Mouse (Mus musculus) frontal cortex, adult (tissue): Measurements from ENCODE around the gene Wnt6.
"Not testable (repeated sequence)": the region's sequence is repeated elsewhere in the genome, so short reads cannot be mapped to it uniquely, and the experiment has no call there.

Source experiments
- ATAC-seq: cut with Nextera tagmentation; 2 replicates; pipeline ENCODE4 v1.9.2; 2017; ENCODE audit warnings: mild to moderate bottlenecking, moderate library complexity, mixed read lengths; ENCODE audit not compliant: low TSS enrichment

Wnt6 gene

GRCm38 (mm10) chr1:74806360-74807311 is 34.9 kb downstream of the Wnt6 start:
- ATAC-seq = peak; percentile 20; the same call in 1 of the 2 replicates

GRCm38 (mm10) chr1:74807551-74808071 is 35.9 kb downstream of the Wnt6 start:
- ATAC-seq = no peak

GRCm38 (mm10) chr1:74808078-74808477 is 36.4 kb downstream of the Wnt6 start:
- ATAC-seq = peak; percentile 50

- ATAC-seq = no peak
These were observed 37.3 kb downstream of the Wnt6 start for GRCm38 (mm10) chr1:74809007-74809406.

- 0 out of 2 replicates have a peak, but pooled peaks have one; percentile 28 for ATAC-seq
These were observed 43.4 kb downstream of the Wnt6 start for GRCm38 (mm10) chr1:74814931-74815647.

- not testable (repeated sequence) for ATAC-seq
These were observed 44.3 kb downstream of the Wnt6 start for GRCm38 (mm10) chr1:74815965-74816364.

GRCm38 (mm10) chr1:74816612-74817199 is 45.0 kb downstream of the Wnt6 start:
- ATAC-seq = peak; percentile 87

GRCm38 (mm10) chr1:74817219-74817618 is 45.5 kb downstream of the Wnt6 start:
- ATAC-seq = peak; percentile 35

GRCm38 (mm10) chr1:74818509-74818908 is 46.8 kb downstream of the Wnt6 start:
- no peak for ATAC-seq

GRCm38 (mm10) chr1:74823598-74823997 is 51.9 kb downstream of the Wnt6 start:
- ATAC-seq = not testable (repeated sequence)

GRCm38 (mm10) chr1:74824518-74825302 is 53.0 kb downstream of the Wnt6 start:
- ATAC-seq = peak; percentile 85

GRCm38 (mm10) chr1:74830061-74830460 is 58.4 kb downstream of the Wnt6 start:
- ATAC-seq = peak; percentile 89

GRCm38 (mm10) chr1:74833255-74833654 is 61.6 kb downstream of the Wnt6 start:
- no peak for ATAC-seq
